Mouse (Mus musculus) kidney, adult 9 months (tissue): ENCODE data around the gene Rfwd3.
"Not testable (repeated sequence)": the region's sequence is repeated elsewhere in the genome, so short reads cannot be mapped to it uniquely, and the experiment has no call there.

Experiments
- DNase-seq: peaks from one replicate; pipeline ENCODE4 v3.0.0; 2022

Gene Rfwd3

DNA sequence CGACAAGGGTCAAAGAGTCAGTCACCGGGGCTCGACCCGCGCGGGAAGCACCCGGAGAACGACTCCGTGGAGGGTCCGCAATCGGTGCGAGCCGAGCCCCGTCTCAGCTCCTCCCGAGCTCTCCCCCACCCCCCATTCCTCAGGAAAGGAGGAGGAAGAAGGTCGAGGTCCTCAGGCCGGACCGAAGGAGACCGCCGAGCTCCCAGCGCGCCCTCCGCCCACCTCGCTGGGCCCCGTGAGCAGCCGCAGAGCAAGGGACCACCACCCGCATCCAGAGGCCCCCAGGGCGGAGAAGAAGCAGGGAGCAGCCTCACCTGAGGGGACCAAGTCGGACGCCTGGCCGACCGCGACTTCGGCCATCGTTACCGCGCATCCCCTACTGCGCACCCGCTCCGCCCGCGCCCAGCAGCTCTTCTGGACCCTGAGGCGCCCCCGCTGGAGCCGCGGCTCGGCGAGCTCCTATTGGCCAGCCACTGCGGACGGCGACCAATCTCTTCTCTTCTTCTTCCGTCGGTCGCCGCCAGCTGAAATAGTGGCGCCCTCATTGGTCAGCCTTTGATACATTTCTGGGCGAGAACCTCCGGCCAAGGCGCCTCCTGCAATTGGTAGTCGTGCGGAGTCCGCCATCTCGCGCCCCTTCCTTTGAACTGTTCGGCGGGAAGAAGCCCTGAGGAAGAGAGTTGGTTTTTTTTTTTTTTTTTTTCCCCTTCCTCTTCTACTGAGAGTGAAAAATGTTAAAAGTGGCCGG, at the start of gene Rfwd3:
Gene Rfwd3, minus strand, starts transcription at position 402 of the 748 bp plus-strand sequence.
- peak; percentile 99 for DNase-seq

GRCm38 (mm10) chr8:111343225-111343624, 43.2 kb upstream of the Rfwd3 start:
- peak; percentile 88 for DNase-seq

DNA sequence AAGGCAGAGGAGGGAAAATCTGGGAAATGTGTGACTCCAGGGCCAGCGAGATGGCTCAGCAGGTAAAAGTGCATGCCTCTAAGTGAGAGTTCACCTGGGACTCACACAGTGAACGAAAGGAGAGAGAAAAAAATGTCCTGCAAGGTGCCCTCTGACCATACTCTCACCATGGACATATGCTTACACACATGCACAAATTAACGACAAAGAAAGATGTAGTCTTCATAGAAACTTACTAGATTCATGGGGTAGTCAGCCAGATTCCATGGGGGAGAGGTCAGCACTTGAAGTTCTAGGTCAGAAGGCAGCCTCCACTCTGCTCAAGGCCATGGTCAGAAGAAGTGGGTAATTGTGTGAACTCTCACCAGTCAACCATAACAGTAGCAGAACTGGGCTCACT, 40.2 kb upstream of the Rfwd3 start:
- no peak for DNase-seq

- DNase-seq, result no peak
Observed at GRCm38 (mm10) chr8:111338370-111339208, 38.6 kb upstream of the Rfwd3 start.

- DNase-seq, result peak; percentile 62
Observed at GRCm38 (mm10) chr8:111337890-111338347, 37.9 kb upstream of the Rfwd3 start, which contains the start of gene Mlkl. TSS of gene Mlkl (minus strand) at chr8:111338177.

DNA sequence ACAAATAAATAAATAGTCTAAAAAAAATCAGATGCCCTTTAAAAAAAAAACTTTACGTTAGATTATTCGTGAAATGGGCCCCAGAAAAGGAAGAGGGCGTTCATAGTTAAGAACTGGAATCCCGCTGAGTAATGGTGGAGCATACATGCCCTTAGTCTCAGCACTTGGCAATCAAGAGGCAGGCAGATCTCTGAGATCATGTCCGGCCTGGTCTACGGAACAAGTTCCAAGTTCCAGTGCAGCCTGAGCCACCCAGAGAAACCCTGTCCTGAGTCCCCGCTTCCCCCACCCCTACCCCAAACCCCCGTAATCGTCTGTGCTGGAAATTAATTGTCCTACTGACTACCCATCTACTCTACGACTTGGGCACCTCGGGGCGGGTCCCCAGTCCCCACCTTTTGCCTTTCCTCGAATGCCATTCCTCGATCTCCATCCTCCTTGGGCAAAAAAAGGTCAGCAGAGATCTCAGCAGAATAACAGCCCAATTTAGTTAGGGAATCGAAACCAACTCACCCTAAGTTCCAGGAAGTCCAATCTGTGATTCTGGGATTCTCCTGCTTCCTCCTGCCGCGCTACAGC, 37.4 kb upstream of the Rfwd3 start:
- peak; percentile 22 for DNase-seq

GRCm38 (mm10) chr8:111336692-111337091, 36.7 kb upstream of the Rfwd3 start:
- no peak for DNase-seq

GRCm38 (mm10) chr8:111325222-111325790, 25.3 kb upstream of the Rfwd3 start:
- DNase-seq, result no peak

DNA sequence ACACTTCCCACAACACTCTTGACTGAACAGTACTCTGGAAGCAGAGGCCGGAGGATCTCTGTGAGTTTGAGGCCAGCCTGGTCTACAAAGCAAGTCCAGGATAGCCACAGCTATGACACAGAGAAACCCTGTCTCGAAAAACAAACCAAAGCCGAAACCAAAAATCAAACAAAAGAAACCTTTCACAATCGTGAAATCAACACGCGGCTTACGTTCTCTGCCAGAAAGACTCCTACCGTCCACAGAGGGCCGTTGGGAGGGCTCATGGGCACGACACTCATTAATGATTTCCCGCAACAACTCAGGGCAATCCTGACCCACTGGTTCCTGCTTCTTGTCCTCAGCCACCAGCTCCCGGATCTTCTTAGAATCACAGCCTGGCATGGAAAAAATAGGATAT, 14.7 kb upstream of the Rfwd3 start:
- DNase-seq, result no peak

DNA sequence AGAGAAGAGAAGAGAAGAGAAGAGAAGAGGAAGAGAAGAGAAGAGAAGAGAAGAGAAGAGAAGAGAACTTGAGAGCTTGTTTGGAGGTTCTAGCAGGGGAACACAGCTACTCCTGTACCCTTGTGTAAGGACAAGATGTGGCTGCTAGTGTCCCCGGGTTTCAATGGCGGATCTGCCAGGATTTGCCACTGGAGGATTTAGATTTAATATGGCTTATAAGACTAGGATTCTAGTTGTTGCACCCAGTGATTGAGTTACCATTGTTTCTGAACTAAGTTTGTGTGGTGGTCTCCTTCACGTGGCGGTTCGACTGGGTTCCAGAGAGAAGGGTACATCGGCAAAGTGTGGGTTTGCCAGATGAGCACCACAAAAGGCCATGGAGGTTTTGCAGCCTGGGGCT, 13.9 kb upstream of the Rfwd3 start:
- DNase-seq, result not testable (repeated sequence)

DNA sequence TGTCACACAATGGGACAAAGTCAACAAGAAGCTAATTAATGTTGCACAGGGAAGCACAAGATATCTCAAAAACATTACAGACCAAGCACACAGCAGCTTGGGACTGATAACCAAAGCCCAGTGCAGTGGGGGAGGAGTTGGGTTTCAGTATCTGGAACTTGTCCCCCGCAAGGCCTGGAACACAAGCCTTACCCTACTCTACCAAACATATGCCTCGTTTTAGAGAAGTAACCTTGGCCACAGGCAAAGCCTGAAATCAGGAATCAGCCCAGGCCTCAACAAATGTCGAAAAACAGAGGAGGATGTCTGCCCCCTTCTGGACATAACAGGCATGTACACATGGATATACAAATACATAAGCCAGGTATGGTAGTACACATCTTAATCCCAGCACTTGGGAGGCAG, 12.7 kb upstream of the Rfwd3 start:
- no peak for DNase-seq

DNA sequence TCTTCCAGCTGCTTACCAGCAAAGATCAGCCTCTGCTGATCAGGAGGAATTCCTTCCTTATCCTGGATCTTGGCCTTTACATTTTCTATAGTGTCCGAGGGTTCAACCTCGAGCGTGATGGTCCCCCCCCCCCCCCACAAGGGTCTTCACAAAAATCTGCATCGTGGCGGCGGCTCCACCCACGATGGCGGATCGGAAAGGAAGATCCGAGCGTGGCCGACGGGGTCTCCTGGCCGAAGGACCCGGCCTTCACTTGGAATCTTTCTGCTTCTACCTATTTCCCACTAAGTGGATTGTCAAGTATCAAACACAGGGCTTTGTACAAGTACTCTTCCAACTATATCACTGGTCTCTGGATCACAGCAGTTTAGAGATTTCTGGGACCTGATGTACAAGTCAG, 10.0 kb upstream of the Rfwd3 start:
- DNase-seq, result not testable (repeated sequence)

- no peak for DNase-seq
Observed at GRCm38 (mm10) chr8:111305031-111305730, 5.2 kb upstream of the Rfwd3 start.

DNA sequence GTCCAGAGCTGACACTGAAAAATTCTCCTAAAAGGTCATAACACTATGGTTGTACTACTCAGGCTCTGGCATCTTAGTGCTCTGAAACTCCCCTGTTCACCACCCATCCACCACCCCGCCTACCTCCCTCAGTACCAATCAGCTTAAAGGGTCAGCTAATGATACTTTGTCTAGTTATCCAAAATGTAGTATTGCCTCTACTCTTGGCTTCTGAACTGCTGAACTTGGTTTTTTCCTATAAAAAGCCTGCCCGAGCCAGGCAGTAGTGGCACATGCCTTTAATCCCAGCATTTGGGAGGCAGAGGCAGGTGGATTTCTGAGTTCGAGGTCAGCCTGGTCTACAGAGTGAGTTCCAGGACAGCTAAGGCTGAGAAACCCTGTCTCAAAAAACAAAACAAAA, 4.3 kb upstream of the Rfwd3 start:
- DNase-seq, result no peak

- not testable (repeated sequence) for DNase-seq
Observed at GRCm38 (mm10) chr8:111303076-111303803, 3.2 kb upstream of the Rfwd3 start.

DNA sequence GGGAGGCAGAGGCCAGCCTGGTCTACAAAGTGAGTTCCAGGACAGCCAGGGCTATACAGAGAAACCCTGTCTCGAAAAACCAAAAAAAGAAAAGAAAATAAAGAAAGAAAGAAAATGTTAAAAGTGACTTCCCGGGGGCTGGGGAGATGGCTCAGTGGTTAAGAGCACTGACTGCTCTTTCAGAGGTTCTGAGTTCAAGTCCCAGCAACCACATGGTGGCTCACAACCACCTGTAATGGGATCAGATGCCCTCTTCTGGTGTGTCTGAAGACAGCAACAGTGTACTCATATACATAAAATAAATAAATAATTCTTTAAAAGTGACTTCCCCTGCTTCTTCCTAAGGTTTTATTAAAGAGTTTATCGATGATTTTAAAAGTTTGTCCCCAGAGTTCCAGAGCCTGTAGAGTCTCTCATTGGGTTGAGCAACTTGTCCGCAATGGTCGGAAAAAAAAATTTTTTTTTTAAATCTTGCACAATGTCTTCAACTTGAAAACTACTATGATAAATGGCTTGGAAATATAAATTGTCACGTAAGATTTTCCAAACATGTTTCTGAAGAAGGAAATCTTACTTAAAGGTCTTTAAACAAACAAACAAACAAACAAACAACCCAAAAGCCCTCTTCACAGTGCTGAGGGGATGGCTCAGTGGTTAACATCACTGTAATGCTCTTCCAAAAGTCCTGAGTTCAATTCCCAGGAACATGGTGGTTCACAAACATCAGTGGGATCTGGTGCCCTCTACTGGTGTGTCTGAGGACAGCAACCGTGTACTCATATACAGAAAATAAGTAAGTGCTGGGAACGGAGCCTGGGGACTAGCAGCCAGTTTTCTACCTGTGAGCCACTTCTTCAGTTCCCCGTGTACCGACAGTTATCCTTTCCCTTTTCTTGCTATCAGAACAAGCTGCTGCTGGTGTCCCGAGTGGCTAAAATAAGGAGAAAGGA, 850 bp upstream of the Rfwd3 start:
- DNase-seq, result peak; percentile 29

DNA sequence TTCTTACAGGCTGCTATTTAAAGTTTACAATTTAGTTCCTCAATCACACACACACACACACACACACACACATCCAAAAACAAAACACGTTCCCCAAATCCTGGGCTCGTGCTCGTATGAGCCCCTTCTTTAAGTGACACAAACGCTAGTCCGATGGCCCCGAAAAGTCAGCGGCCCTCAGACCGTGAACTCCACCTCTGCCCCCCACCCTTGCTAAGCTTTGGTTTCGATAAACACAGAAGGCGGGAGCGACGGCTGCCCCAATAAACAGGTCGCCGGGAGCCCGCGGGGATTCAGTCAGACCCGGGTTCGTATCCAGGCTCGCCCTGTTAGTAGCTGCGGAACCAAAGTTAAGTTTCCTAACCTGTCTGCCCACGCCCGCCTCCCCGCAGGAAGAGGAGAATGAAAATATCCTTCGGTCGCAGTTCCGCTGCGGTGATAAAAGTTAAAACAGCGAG, 630 bp downstream of the Rfwd3 start:
- peak; percentile 50 for DNase-seq

- no peak for DNase-seq
Observed at GRCm38 (mm10) chr8:111298011-111298410, 2.0 kb downstream of the Rfwd3 start.

GRCm38 (mm10) chr8:111291733-111292132, 8.3 kb downstream of the Rfwd3 start:
- DNase-seq, result peak; percentile 75

GRCm38 (mm10) chr8:111290586-111290985, 9.4 kb downstream of the Rfwd3 start:
- DNase-seq, result no peak
